Mouse (Mus musculus): Measurements from ENCODE around the gene Wnt7b. TPM values are rescaled to one million over a fixed set of nuclear protein-coding genes. Genes with fewer than 3 reads are reported as not detected.

Wnt7b gene
- polyA plus RNA-seq, 1 experiment, result 56.4 TPM

DNA sequence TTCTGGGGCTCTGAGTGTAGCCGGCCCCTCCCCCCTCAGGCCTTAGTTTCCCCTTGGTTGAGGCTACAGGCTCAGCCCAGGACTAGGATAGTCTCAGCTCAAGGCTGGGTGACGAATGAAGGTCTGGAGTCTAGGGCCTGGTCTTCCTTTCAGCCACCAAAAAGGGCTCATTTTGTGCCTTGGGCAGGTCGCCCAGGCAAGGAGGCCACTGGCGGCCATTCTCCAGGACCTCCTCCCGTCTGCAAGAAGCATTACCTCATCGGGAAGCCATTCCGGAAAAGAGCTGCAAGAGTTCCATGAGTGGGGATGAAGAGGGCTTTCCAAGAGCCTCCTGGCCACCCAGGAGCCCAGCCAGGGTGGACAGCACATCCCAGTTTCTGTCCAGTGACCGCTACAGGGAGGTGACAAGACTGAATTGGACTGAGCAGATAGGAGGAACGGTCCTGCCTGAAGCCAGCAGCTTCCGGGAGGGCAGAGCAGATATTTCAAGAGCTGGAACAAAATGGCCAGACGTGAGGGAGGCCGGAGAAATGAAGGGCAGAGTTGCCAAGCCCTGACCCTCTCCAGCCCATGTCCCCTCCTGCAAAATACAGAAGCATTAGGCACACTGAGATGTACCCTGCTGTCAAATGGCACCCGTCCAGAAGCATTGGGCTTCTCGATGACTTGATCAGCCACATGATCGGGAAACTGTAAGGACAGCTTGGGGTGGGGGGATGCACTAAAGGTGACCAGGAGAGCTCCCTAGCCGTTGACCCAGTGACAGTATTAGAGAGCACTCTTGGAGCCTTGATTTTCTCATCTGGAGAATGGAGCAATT, 29.6 kb upstream of the Wnt7b start:
- DNase-seq (ENCODE audit: low read depth), result peak; percentile 77
- no peak for TF ChIP-seq POLR2A (IDR thresholded peaks at IDR 0.05; ENCODE audit: borderline replicate concordance, extremely low read depth, insufficient read depth, insufficient read length, poor library complexity, severe bottlenecking)
- no peak for TF ChIP-seq CTCF (IDR thresholded peaks at IDR 0.05; ENCODE audit: borderline replicate concordance, extremely low read depth, insufficient read depth, insufficient read length)

DNA sequence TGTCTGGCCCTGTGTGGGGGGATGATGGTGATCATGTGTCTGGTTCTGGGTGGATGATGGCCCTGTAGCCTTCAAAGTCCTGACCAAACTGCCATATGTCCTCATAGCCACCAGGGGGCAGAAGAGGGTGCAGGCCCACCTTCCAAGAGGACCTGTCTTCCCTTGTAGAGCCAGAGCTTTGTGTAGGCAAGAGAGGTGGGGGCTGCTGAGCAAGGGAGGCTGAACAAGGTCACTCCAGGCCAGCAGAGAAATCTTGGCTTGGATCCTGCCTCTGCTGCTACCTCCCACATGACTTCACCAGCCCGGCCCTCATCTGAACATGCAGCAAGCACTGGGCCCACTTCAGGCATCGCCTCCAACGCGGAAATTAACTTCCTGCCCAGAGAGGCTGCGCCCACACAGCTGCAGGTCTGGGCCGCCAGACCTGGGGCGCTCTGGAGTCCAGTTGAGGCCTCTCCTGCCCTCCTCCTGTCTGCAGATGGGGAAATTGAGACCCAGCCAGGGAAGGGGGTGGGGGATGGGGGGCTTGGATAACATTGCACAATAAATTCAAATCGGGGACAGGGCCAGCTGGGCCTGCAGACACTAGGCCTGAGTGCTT, 28.4 kb upstream of the Wnt7b start:
- peak; percentile 95 for DNase-seq (ENCODE audit: low read depth)
- peak; percentile 95 for TF ChIP-seq CTCF (IDR thresholded peaks at IDR 0.05; ENCODE audit: borderline replicate concordance, extremely low read depth, insufficient read depth, insufficient read length)
- TF ChIP-seq POLR2A (IDR thresholded peaks at IDR 0.05; ENCODE audit: borderline replicate concordance, extremely low read depth, insufficient read depth, insufficient read length, poor library complexity, severe bottlenecking), result no peak

DNA sequence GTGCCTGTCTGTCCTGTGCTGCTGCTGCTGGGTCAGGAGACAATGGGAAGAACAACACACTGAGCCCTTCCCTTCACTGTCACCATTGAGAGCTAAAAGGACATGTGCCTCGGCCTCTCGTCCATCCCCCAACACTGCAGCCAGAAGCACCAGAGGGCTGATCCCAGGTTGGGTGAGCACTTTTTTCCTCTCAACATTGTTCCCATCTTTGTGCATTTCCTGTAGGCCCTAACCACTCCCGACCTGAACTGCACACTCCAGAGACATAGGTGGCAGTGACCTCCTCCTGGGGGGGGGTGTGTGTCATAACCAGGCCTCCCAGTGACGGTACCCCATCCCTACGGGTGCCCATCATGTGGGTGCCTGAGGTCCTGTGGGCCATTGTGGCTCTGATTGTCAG, 27.8 kb upstream of the Wnt7b start:
- no peak for TF ChIP-seq POLR2A (IDR thresholded peaks at IDR 0.05; ENCODE audit: borderline replicate concordance, extremely low read depth, insufficient read depth, insufficient read length, poor library complexity, severe bottlenecking)
- TF ChIP-seq CTCF (IDR thresholded peaks at IDR 0.05; ENCODE audit: borderline replicate concordance, extremely low read depth, insufficient read depth, insufficient read length), result no peak
- DNase-seq (ENCODE audit: low read depth), result no peak

DNA sequence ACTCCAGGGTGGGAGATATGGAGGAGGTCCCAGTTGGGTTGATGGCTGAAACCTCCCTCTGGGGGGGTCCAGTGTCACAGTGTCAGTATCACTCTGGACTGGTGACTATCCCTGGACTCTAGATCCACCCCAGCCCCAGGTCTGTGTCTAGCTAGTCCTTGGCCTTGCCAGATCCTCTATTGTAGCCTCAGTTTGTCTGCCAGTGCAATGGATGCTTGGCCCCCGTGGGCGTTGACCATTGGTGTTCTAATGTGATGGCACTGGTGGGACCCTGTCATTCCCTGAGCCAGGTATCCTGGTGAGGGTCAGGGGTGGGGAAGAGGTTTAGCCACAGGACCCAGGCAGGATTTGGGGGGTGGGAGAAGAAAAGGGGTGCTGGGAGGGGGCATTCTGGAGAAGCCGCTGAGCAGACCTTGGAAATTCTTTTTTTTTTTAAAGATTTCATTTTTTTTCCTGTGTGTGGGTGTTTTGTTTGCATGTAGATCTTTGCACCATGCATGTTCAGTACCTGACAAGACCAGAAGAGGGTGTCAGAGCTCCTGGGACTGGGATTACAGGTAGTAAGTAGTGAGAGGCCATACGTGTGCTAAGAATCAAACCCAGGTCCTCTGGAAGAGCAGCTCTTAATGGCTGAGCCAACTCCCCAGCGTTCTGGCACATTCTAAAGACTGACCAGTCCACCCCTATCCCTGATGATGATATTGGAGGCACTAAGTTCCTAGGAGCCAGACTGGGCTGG, 27.2 kb upstream of the Wnt7b start:
- no peak for TF ChIP-seq POLR2A (IDR thresholded peaks at IDR 0.05; ENCODE audit: borderline replicate concordance, extremely low read depth, insufficient read depth, insufficient read length, poor library complexity, severe bottlenecking)
- TF ChIP-seq CTCF (IDR thresholded peaks at IDR 0.05; ENCODE audit: borderline replicate concordance, extremely low read depth, insufficient read depth, insufficient read length), result 0 out of 2 replicates have a peak, but pooled peaks have one; percentile 2

DNA sequence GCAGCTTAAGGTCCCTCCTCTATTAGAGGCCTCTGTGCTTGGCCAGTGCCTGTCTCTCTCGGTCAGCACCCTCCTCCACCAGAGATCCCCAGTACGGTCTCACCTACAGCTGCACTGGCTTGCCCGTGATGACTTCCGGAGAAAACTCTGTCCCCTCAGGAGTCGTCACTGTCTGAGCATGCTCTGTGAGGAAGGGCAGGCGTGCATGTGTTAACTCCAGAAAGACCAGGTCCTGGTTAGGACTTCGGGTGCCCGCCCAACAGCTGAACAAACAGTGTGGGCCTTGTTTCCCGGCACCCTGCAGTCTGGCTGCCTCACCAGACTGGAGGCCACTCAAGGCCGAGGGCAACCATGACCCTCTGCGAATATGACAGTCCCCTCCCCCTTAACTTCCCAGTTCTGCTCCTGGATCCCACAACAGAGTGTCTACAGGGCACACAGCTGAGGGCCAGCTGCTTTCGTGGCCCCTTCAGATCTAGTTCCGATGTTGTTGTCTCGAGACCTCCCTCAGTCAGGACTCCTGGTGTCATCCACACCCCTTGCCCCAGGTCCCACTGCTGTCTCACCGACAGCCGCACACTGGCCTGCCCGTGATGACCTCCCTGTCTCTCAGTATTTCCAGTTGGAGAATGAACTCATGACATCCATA, 23.8 kb upstream of the Wnt7b start:
- TF ChIP-seq POLR2A (IDR thresholded peaks at IDR 0.05; ENCODE audit: borderline replicate concordance, extremely low read depth, insufficient read depth, insufficient read length, poor library complexity, severe bottlenecking) (no peak), CTCF (IDR thresholded peaks at IDR 0.05; ENCODE audit: borderline replicate concordance, extremely low read depth, insufficient read depth, insufficient read length) (no peak)
- no peak for DNase-seq (ENCODE audit: low read depth)

More for the DNA sequence above, 27.2 kb upstream of the Wnt7b start:
- no peak for DNase-seq (ENCODE audit: low read depth)

DNA sequence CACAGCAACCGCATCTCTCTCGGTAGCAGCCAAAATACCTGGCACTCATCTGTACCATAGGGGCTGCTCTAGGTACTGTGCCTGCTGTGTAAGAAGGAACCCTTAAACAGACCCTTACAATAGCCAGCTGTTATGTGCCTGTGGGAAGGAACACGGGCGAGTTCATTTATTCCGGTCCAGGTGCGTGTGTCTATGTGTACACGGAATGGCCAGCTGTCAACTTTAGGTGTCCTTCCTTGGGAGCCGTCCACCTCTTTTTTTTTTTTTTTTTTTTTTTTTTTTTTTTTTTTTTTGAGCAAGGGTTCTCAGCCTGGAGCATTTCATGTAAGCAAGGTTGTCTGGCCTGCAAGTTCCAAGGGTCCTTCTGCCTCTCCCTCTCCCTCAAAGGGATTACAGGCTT, 22.7 kb upstream of the Wnt7b start:
- no peak for DNase-seq (ENCODE audit: low read depth)
- TF ChIP-seq POLR2A (IDR thresholded peaks at IDR 0.05; ENCODE audit: borderline replicate concordance, extremely low read depth, insufficient read depth, insufficient read length, poor library complexity, severe bottlenecking) (no peak), CTCF (IDR thresholded peaks at IDR 0.05; ENCODE audit: borderline replicate concordance, extremely low read depth, insufficient read depth, insufficient read length) (no peak)

DNA sequence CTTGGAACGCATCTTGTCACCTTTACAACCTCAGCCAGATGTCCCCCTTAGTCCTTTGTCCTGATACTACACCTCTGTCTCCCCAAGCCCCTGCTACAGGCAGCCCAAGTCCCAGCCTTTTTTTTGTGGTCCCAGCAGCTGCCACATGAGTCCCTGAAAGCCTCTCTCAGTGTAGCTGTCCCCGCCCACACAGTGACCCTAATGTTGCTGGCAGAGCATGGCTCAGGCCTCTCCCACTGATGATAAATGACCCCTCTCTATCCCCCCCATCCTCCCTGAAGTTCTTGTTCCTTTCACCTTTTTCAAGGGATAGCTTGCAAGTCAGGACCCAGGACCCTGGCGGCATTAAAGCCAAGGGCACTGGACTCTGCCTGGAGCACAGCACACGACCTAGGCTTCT, 22.2 kb upstream of the Wnt7b start:
- TF ChIP-seq POLR2A (IDR thresholded peaks at IDR 0.05; ENCODE audit: borderline replicate concordance, extremely low read depth, insufficient read depth, insufficient read length, poor library complexity, severe bottlenecking) (no peak), CTCF (IDR thresholded peaks at IDR 0.05; ENCODE audit: borderline replicate concordance, extremely low read depth, insufficient read depth, insufficient read length) (no peak)
- DNase-seq (ENCODE audit: low read depth), result no peak

DNA sequence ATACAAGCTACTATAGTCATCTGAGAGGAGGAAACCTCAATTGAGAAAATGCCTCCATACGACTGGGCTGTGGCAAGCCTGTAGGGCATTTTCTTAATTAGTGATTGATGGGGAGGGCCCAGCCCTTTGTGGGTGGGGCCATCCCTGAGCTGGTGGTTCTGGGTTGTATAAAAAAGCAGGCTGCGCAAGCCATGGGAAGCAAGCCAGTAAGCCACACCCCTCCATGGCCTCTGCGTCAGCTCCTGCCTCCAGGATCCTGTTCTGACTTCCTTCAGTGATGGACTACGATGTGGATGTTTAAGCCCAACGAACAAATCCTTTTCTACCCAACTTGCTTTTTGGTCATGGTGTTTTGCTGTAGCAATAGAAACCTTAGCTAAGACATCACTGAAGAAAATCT, 21.1 kb upstream of the Wnt7b start:
- DNase-seq (ENCODE audit: low read depth), result no peak
- no peak for TF ChIP-seq POLR2A (IDR thresholded peaks at IDR 0.05; ENCODE audit: borderline replicate concordance, extremely low read depth, insufficient read depth, insufficient read length, poor library complexity, severe bottlenecking)
- no peak for TF ChIP-seq CTCF (IDR thresholded peaks at IDR 0.05; ENCODE audit: borderline replicate concordance, extremely low read depth, insufficient read depth, insufficient read length)

DNA sequence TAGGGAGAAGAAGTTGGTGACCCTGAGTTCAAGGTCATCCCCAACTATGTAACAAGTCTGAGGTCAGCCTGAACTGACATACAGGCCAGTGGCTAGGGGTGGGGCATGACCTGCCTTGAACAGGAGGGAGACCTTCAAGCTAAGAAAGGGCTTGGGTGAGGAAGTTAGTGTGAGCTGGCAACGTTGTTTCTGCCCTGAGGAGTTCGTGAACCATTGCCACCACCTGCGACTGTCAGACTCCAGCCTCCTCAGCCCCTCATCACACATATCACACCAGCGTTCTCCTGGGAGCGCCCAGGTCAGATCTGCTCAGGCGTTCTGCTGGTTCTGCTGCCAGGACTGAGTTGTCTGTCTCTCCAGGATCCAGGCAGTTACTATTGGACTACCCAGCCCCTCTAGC, 20.5 kb upstream of the Wnt7b start:
- DNase-seq (ENCODE audit: low read depth), result no peak
- TF ChIP-seq CTCF (IDR thresholded peaks at IDR 0.05; ENCODE audit: borderline replicate concordance, extremely low read depth, insufficient read depth, insufficient read length), result no peak
- no peak for TF ChIP-seq POLR2A (IDR thresholded peaks at IDR 0.05; ENCODE audit: borderline replicate concordance, extremely low read depth, insufficient read depth, insufficient read length, poor library complexity, severe bottlenecking)

DNA sequence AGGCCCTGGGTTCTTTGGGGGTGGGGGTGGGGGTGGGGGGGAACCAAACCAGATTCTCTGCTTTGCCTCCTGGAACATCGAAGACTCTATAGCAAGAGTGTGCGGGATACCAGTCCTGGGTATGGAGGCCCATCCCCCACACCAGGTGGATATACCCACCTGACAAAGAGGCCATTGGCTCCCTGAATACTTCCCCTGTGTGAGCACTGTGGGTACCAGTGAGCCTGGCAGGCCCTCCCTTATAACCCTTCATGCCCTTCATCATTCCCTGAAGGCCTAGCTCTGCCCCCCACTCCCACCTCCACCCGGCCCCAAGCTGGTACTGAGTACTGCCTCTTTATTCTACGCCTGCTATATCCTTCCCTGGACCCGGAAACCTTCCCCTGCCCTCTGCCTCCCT, 19.7 kb upstream of the Wnt7b start:
- no peak for TF ChIP-seq CTCF (IDR thresholded peaks at IDR 0.05; ENCODE audit: borderline replicate concordance, extremely low read depth, insufficient read depth, insufficient read length)
- no peak for TF ChIP-seq POLR2A (IDR thresholded peaks at IDR 0.05; ENCODE audit: borderline replicate concordance, extremely low read depth, insufficient read depth, insufficient read length, poor library complexity, severe bottlenecking)
- DNase-seq (ENCODE audit: low read depth), result no peak

DNA sequence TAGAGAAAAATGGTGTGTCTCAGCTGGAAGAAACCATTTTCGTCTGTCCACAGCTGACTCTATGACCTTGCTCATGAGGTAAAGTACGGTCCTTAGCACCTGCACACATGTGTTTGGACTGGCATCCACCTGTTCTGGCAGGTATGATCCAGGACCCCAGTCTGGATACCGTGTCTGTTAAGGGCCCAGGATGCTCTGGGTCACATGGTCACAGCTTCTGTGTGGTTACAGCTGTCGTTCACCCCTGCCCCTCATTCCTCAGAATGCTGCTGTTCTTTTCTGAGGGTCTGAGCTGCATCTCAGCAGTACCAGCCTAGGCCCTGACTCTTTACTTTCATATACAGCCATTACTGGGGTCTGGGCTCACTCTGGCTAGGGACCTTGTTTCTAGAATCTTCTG, 18.9 kb upstream of the Wnt7b start:
- no peak for DNase-seq (ENCODE audit: low read depth)
- TF ChIP-seq CTCF (IDR thresholded peaks at IDR 0.05; ENCODE audit: borderline replicate concordance, extremely low read depth, insufficient read depth, insufficient read length) (no peak), POLR2A (IDR thresholded peaks at IDR 0.05; ENCODE audit: borderline replicate concordance, extremely low read depth, insufficient read depth, insufficient read length, poor library complexity, severe bottlenecking) (no peak)
